Mouse (Mus musculus): ENCODE results near the gene Diras1.

The Diras1 gene

DNA sequence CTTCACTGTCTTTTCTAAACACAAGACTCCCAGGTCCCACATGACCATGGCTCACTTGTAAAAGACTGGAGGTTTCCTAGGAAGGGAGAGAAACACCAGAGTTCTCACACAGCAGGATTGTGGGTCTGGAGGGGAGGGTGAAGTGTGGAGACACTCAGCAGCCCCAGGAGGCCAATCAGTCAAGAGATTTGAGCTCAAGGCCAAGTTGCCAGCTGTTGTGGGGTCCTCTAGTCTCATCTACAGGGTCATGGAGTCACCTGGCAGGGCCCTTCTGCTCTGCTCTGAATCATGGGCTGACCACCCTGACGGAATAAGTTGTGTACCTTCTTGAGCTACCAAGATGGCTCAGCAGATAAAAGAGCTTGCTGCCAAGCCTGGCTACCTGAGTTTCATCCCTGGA lies 51.7 kb downstream of the Diras1 start:
- no peak for DNase-seq (ENCODE audit: low read depth in 1 of 2, low spot score in 2 of 2)

DNA sequence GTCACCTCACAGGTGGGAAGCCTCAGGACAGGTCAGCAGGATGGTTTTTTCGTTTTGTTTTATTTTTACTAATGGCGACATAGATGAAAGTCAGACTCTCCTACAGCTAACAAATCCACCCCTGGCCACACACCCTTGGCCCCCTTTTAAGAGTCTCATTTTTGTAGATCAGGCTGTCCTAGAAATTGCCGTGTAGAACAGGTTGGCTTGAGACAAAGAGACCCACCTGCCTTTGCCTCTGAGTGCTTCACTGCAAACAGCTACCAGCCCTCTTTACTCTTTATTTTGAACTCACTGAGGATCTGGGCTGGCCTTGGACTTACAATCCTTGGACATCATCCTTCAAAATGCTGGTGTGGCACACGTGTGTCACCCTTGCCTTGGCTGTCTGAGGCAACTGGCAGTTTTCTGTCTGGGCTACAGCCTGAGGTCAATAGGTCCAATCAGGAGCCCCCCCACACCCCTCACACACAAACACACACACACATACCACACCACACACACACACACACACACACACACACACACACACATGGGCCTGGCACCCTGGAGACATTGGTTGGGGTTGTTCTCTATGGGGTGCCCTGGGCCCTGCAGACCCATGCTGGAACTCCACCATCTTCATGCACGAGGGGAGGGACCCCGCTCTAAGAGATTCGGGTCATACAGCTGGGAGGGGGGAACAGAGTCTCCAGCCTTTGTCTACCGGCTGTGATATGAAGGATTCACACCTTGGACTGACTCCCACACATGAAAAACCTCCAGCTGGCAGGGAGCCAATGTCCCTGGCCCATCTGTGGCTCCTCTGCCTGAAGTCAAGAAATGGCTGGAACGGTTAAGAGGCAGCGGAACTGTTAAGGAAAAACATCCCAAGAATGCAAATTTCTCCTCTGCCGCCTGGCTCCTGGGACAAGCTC lies 53.1 kb downstream of the Diras1 start:
- DNase-seq (ENCODE audit: low read depth in 1 of 2, low spot score in 2 of 2): no peak

- no peak for DNase-seq (ENCODE audit: low read depth in 1 of 2, low spot score in 2 of 2)
Observed at GRCm38 (mm10) chr10:80971533-80971932, 53.9 kb downstream of the Diras1 start.

- DNase-seq (ENCODE audit: low read depth in 1 of 2, low spot score in 2 of 2): no peak
Observed at GRCm38 (mm10) chr10:80970159-80970558, 55.3 kb downstream of the Diras1 start.
